Mouse (Mus musculus): ENCODE data around the gene Grpel1. TPM values are rescaled to one million over a fixed set of nuclear protein-coding genes. Genes with fewer than 3 reads are reported as not detected.
A peak's percentile ranks its signal among the peaks of the same experiment; 100 is the strongest.

Gene Grpel1
- polyA plus RNA-seq, 1 experiment from 2014 or later = 53.2 TPM

DNA sequence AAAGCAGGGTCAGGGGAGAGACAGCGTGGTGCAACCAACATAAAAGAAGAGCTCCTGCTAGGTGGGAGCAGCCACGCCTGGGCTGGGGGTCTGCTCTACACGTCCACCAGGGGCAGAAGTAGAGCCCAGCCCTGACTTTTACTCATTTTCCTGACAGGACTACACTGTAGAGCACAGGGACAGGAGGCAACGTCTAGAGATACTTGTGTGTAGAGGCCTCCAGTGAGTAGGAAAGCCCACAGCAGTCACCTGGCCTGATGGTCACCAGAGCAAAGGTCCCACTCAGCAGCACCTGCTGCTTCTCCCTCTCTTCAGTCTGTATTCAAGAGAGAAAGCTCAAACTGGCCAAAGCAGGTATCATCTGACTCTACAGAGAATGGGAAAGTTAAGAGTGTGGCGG is 40.8 kb downstream of the Grpel1 start:
- Histone ChIP-seq H3K27ac (ENCODE audit: low read depth) (no peak overlapping the region), H3K4me2 (no peak overlapping the region), H3K9ac (no peak overlapping the region), H3K4me1 (ENCODE audit: insufficient read depth) (no peaks in the 10 kb centered on the region), H3K4me3 (ENCODE audit: low read depth, low read length) (no peak overlapping the region), H3K36me3 (ENCODE audit: insufficient read depth) (peaks cover 79% of the 10 kb centered on the region), H3K27me3 (ENCODE audit: insufficient read depth, low read length) (no peaks in the 10 kb centered on the region), H3K9me3 (ENCODE audit: low read depth, low read length) (no peaks in the 10 kb centered on the region)
- DNase-seq = no peak
- WGBS = 72% methylated on average over 5 of the region's 5 CpGs
- no peak for TF ChIP-seq CTCF (IDR thresholded peaks at IDR 0.05; ENCODE audit: low read depth)
- no peak for ATAC-seq (ENCODE audit: insufficient read depth)

DNA sequence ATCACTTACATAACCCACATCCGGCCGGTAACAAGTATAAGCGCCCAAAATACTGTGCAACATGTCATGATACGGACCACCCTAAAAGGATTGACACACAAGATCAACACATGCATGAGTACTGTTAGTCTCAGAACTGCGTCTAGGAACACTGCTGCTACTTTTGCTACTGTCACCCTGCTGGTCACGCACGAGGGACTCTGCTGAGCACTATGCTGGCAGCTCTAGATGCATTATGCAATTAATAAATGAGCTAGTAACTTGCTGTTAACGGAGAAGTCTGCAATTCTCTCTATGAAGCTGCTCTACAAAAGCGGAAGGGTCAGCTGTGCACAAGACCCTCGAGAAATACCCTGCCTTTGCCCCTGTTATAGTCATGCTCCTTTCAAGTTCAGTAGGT is 43.6 kb downstream of the Grpel1 start:
- Histone ChIP-seq H3K27ac (ENCODE audit: low read depth) (no peak overlapping the region), H3K9ac (no peak overlapping the region), H3K4me2 (no peak overlapping the region), H3K36me3 (ENCODE audit: insufficient read depth) (peaks cover 74% of the 10 kb centered on the region), H3K9me3 (ENCODE audit: low read depth, low read length) (no peaks in the 10 kb centered on the region), H3K27me3 (ENCODE audit: insufficient read depth, low read length) (no peaks in the 10 kb centered on the region), H3K4me3 (ENCODE audit: low read depth, low read length) (no peak overlapping the region), H3K4me1 (ENCODE audit: insufficient read depth) (no peaks in the 10 kb centered on the region)
- no peak for DNase-seq
- TF ChIP-seq CTCF (IDR thresholded peaks at IDR 0.05; ENCODE audit: low read depth) = no peak
- no peak for ATAC-seq (ENCODE audit: insufficient read depth)
- 90% methylated on average over 10 of the region's 10 CpGs for WGBS

GRCm38 (mm10) chr5:36510956-36511355 is 46.2 kb downstream of the Grpel1 start:
- H3K9me3 ChIP-seq (ENCODE audit: low read depth, low read length) = no peaks in the 10 kb centered on the region
- H3K9ac ChIP-seq = no peak overlapping the region
- no peaks in the 10 kb centered on the region for H3K4me1 ChIP-seq (ENCODE audit: insufficient read depth)
- ATAC-seq (ENCODE audit: insufficient read depth) = no peak
- no peak for TF ChIP-seq CTCF (IDR thresholded peaks at IDR 0.05; ENCODE audit: low read depth)
- H3K36me3 ChIP-seq (ENCODE audit: insufficient read depth) = peaks cover 65% of the 10 kb centered on the region
- no peaks in the 10 kb centered on the region for H3K27me3 ChIP-seq (ENCODE audit: insufficient read depth, low read length)
- H3K27ac ChIP-seq (ENCODE audit: low read depth) = no peak overlapping the region
- DNase-seq = no peak
- WGBS = 89% methylated on average over 2 of the region's 2 CpGs
- H3K4me2 ChIP-seq = no peak overlapping the region
- H3K4me3 ChIP-seq (ENCODE audit: low read depth, low read length) = no peak overlapping the region

GRCm38 (mm10) chr5:36515126-36515525 is 50.3 kb downstream of the Grpel1 start:
- H3K27me3 ChIP-seq (ENCODE audit: insufficient read depth, low read length) = no peaks in the 10 kb centered on the region
- no peak for TF ChIP-seq CTCF (IDR thresholded peaks at IDR 0.05; ENCODE audit: low read depth)
- no peak overlapping the region for H3K9ac ChIP-seq
- H3K4me3 ChIP-seq (ENCODE audit: low read depth, low read length) = no peak overlapping the region
- no peak overlapping the region for H3K4me2 ChIP-seq
- peaks cover 71% of the 10 kb centered on the region for H3K36me3 ChIP-seq (ENCODE audit: insufficient read depth)
- no peak overlapping the region for H3K27ac ChIP-seq (ENCODE audit: low read depth)
- no peak for ATAC-seq (ENCODE audit: insufficient read depth)
- H3K9me3 ChIP-seq (ENCODE audit: low read depth, low read length) = no peaks in the 10 kb centered on the region
- 92% methylated on average over 1 of the region's 1 CpGs for whole genome bisulfite sequencing
- no peaks in the 10 kb centered on the region for H3K4me1 ChIP-seq (ENCODE audit: insufficient read depth)
- no peak for DNase-seq

GRCm38 (mm10) chr5:36515558-36515957 is 50.8 kb downstream of the Grpel1 start:
- H3K36me3 ChIP-seq (ENCODE audit: insufficient read depth) = peaks cover 72% of the 10 kb centered on the region
- H3K27ac ChIP-seq (ENCODE audit: low read depth) = no peak overlapping the region
- H3K4me1 ChIP-seq (ENCODE audit: insufficient read depth) = no peaks in the 10 kb centered on the region
- no peak overlapping the region for H3K9ac ChIP-seq
- no peaks in the 10 kb centered on the region for H3K9me3 ChIP-seq (ENCODE audit: low read depth, low read length)
- TF ChIP-seq CTCF (IDR thresholded peaks at IDR 0.05; ENCODE audit: low read depth) = no peak
- DNase-seq = no peak
- H3K4me3 ChIP-seq (ENCODE audit: low read depth, low read length) = no peak overlapping the region
- no peaks in the 10 kb centered on the region for H3K27me3 ChIP-seq (ENCODE audit: insufficient read depth, low read length)
- no peak for ATAC-seq (ENCODE audit: insufficient read depth)
- WGBS = 82% methylated on average over 5 of the region's 5 CpGs
- H3K4me2 ChIP-seq = no peak overlapping the region

DNA sequence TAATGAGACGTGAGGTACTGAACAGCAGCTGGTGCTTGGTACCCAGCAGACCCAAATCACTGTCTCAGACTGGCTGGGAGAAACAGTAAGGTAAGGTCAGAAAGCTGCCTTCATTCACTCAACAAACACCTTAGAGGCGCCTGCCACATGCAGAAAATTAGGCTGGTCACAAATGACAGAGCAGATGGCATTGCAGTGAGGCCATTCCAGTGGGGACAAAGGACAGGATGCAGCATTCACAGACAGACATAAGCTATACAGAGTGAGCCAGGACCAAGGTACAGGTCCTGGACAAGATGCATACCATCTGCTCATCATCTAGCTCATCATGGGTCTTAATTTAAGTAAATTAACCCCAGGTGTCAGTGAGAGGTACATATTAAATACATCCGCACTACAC is 52.8 kb downstream of the Grpel1 start:
- Histone ChIP-seq H3K27me3 (ENCODE audit: insufficient read depth, low read length) (no peaks in the 10 kb centered on the region), H3K9ac (no peak overlapping the region), H3K4me1 (ENCODE audit: insufficient read depth) (no peaks in the 10 kb centered on the region), H3K27ac (ENCODE audit: low read depth) (no peak overlapping the region), H3K4me2 (no peak overlapping the region), H3K4me3 (ENCODE audit: low read depth, low read length) (no peak overlapping the region), H3K9me3 (ENCODE audit: low read depth, low read length) (no peaks in the 10 kb centered on the region), H3K36me3 (ENCODE audit: insufficient read depth) (peaks cover 68% of the 10 kb centered on the region)
- TF ChIP-seq CTCF (IDR thresholded peaks at IDR 0.05; ENCODE audit: low read depth) = no peak
- 89% methylated on average over 3 of the region's 3 CpGs for WGBS
- no peak for ATAC-seq (ENCODE audit: insufficient read depth)
- no peak for DNase-seq

GRCm38 (mm10) chr5:36519751-36520150 is 55.0 kb downstream of the Grpel1 start:
- ATAC-seq (ENCODE audit: insufficient read depth) = no peak
- 83% methylated on average over 3 of the region's 3 CpGs for WGBS
- Histone ChIP-seq H3K27ac (ENCODE audit: low read depth) (no peak overlapping the region), H3K9me3 (ENCODE audit: low read depth, low read length) (no peaks in the 10 kb centered on the region), H3K36me3 (ENCODE audit: insufficient read depth) (peaks cover 75% of the 10 kb centered on the region; the same call in 1 of the 2 replicates), H3K4me2 (no peak overlapping the region), H3K9ac (no peak overlapping the region), H3K27me3 (ENCODE audit: insufficient read depth, low read length) (no peaks in the 10 kb centered on the region), H3K4me1 (ENCODE audit: insufficient read depth) (no peaks in the 10 kb centered on the region), H3K4me3 (ENCODE audit: low read depth, low read length) (no peak overlapping the region)
- no peak for TF ChIP-seq CTCF (IDR thresholded peaks at IDR 0.05; ENCODE audit: low read depth)
- DNase-seq = no peak

GRCm38 (mm10) chr5:36522782-36523181 is 58.0 kb downstream of the Grpel1 start:
- TF ChIP-seq CTCF (IDR thresholded peaks at IDR 0.05; ENCODE audit: low read depth) = no peak
- Histone ChIP-seq H3K4me2 (no peak overlapping the region), H3K27ac (ENCODE audit: low read depth) (no peak overlapping the region), H3K9ac (no peak overlapping the region), H3K9me3 (ENCODE audit: low read depth, low read length) (no peaks in the 10 kb centered on the region), H3K4me3 (ENCODE audit: low read depth, low read length) (no peak overlapping the region), H3K27me3 (ENCODE audit: insufficient read depth, low read length) (no peaks in the 10 kb centered on the region), H3K36me3 (ENCODE audit: insufficient read depth) (peaks cover 56% of the 10 kb centered on the region; the same call in 1 of the 2 replicates), H3K4me1 (ENCODE audit: insufficient read depth) (no peaks in the 10 kb centered on the region)
- 36% methylated on average over 2 of the region's 2 CpGs for WGBS
- DNase-seq (peak; percentile 64), ATAC-seq (ENCODE audit: insufficient read depth) (no peak)
